Comparison of ENCODE assay signal across 9 mouse cellular contexts in genomic region chr2:181457831-181458230, GRCm38 (mm10). TPM values are rescaled to one million over a fixed set of nuclear protein-coding genes. Genes with fewer than 3 reads are reported as not detected.
DNase-seq lines count a peak whose midpoint lies in the region; ATAC-seq and TF ChIP-seq lines count a peak whose summit lies in the region.
"Had no signal": no experiment of that assay in that cellular context is flagged by ENCODE, and none has a peak within 500 bp of the region (broad histone marks: within the 10 kb centered on the region; RNA-seq: fewer than 3 reads in every experiment).

No protein-coding gene starts in this region.

- no peaks in the 10 kb centered on the region for H3K79me2 ChIP-seq in CH12.LX (replicated peaks; ENCODE audit: control insufficient read depth, extremely low read depth, insufficient read depth, poor library complexity, severe bottlenecking)

- H3K27ac ChIP-seq in CH12.LX (ENCODE audit: insufficient read depth, low read depth), result no peak overlapping the region
- H3K27ac ChIP-seq in embryonic facial prominence, embryonic 15.5 days (replicated peaks), result no peak overlapping the region
- H3K27ac ChIP-seq in kidney, postnatal 0 days, result no peak overlapping the region
- H3K27ac ChIP-seq in midbrain, embryonic 15.5 days, result no peak overlapping the region

- ATAC-seq in embryonic facial prominence, embryonic 15.5 days (ENCODE audit: insufficient number of reproducible peaks, low FRiP score, low TSS enrichment, low read depth), result no peak
- no peak for ATAC-seq in kidney, postnatal 0 days (replicated peaks; ENCODE audit: low FRiP score, low read depth)
- no peak for ATAC-seq in midbrain, embryonic 15.5 days (replicated peaks)

- no peak for TF ChIP-seq EP300 in CH12.LX (IDR thresholded peaks at IDR 0.05; ENCODE audit: low read length)

- peak; percentile 43 to 49 for DNase-seq in cerebellum, postnatal 10 days
- DNase-seq in cerebellum, adult 8-10 months, result no peak
- no peak for DNase-seq in CH12.LX (ENCODE audit: extremely low read depth)
- peak; percentile 45 for DNase-seq in kidney, postnatal 0 days (ENCODE audit: low spot score)
- DNase-seq in layer of hippocampus, postnatal 36 days, result no peak
- no peak for DNase-seq in layer of hippocampus, postnatal 14 days (ENCODE audit: low spot score in 2 of 2)

- 4% methylated on average over 15 of the region's 15 CpGs for WGBS in embryonic facial prominence, embryonic 15.5 days
- 2% methylated on average over 15 of the region's 15 CpGs for WGBS in kidney, postnatal 0 days
- WGBS in midbrain, embryonic 15.5 days, result 1% methylated on average over 15 of the region's 15 CpGs

- in situ Hi-C loops in CH12.LX (cut with MboI; ENCODE audit: low pct_ligation_motif_present, low pct_unique_long_range_greater_than_20kb, low sequenced_read_pairs), result no loop called here

- H3K4me2 ChIP-seq in CH12.LX (ENCODE audit: insufficient read depth, low read depth, poor library complexity, severe bottlenecking), result peak overlapping the region; percentile 58; the same call in 1 of the 2 replicates
- H3K4me2 ChIP-seq in embryonic facial prominence, embryonic 15.5 days (replicated peaks), result peak overlapping the region; percentile 100
- peak overlapping the region; percentile 98 for H3K4me2 ChIP-seq in kidney, postnatal 0 days (ENCODE audit: low read length)
- peak overlapping the region; percentile 94 for H3K4me2 ChIP-seq in midbrain, embryonic 15.5 days

- peaks cover 2 to 43% of the 10 kb centered on the region in 2 experiments; a peak in 3 of 4 replicates for H3K4me1 ChIP-seq in CH12.LX (ENCODE audit: control insufficient read depth in 1 of 2, insufficient read depth in 2 of 2)
- H3K4me1 ChIP-seq in embryonic facial prominence, embryonic 15.5 days, result peaks cover 22% of the 10 kb centered on the region
- peaks cover 14% of the 10 kb centered on the region; the same call in 1 of the 2 replicates for H3K4me1 ChIP-seq in kidney, postnatal 0 days (replicated peaks; ENCODE audit: insufficient read depth, low read length)
- peaks cover 17% of the 10 kb centered on the region for H3K4me1 ChIP-seq in midbrain, embryonic 15.5 days

- H3K9ac ChIP-seq in CH12.LX (ENCODE audit: insufficient read depth, low read depth), result no peak overlapping the region
- no peak overlapping the region for H3K9ac ChIP-seq in embryonic facial prominence, embryonic 15.5 days
- H3K9ac ChIP-seq in kidney, postnatal 0 days (ENCODE audit: low read depth, low read length), result peak overlapping the region; percentile 95; the same call in 1 of the 2 replicates
- H3K9ac ChIP-seq in midbrain, embryonic 15.5 days, result peak overlapping the region; percentile 81; the same call in 1 of the 2 replicates

- dilution Hi-C loops in CH12.LX (cut with MboI; ENCODE audit: extremely low pct_ligation_motif_present, extremely low pct_unique_long_range_greater_than_20kb, low sequenced_read_pairs), result no loop called here

- H3K36me3 ChIP-seq in CH12.LX (replicated peaks in 1 of 2; ENCODE audit: control insufficient read depth in 1 of 2, insufficient read depth in 1 of 2, low read length in 1 of 2), result peaks cover 0 to 2% of the 10 kb centered on the region in 2 experiments
- no peaks in the 10 kb centered on the region for H3K36me3 ChIP-seq in embryonic facial prominence, embryonic 15.5 days
- no peaks in the 10 kb centered on the region for H3K36me3 ChIP-seq in kidney, postnatal 0 days (ENCODE audit: insufficient read depth, low read length)
- H3K36me3 ChIP-seq in midbrain, embryonic 15.5 days (replicated peaks), result no peaks in the 10 kb centered on the region

- H3K4me3 ChIP-seq in CH12.LX (replicated peaks in 1 of 3; ENCODE audit: low read depth in 2 of 3, low read length in 2 of 3, poor library complexity in 1 of 3), result peak overlapping the region; percentile 53 to 90 (median 81)
- H3K4me3 ChIP-seq in embryonic facial prominence, embryonic 15.5 days (replicated peaks), result peak overlapping the region; percentile 80
- H3K4me3 ChIP-seq in kidney, postnatal 0 days (replicated peaks; ENCODE audit: low read depth, low read length), result peak overlapping the region; percentile 98
- H3K4me3 ChIP-seq in midbrain, embryonic 15.5 days, result peak overlapping the region; percentile 87

- TF ChIP-seq RAD21 in CH12.LX (IDR thresholded peaks at IDR 0.05; ENCODE audit: low read depth, low read length), result no peak

- H3K27me3 ChIP-seq in CH12.LX (replicated peaks), result peaks cover 32% of the 10 kb centered on the region
- peaks cover 61% of the 10 kb centered on the region for H3K27me3 ChIP-seq in embryonic facial prominence, embryonic 15.5 days
- H3K27me3 ChIP-seq in kidney, postnatal 0 days (ENCODE audit: insufficient read depth, low read length), result no peaks in the 10 kb centered on the region
- H3K27me3 ChIP-seq in midbrain, embryonic 15.5 days (replicated peaks), result no peaks in the 10 kb centered on the region

- no peak for TF ChIP-seq CTCF in CH12.LX (conservative IDR thresholded peaks at IDR 0.05 in 1 of 2, IDR thresholded peaks at IDR 0.05 in 1 of 2; ENCODE audit: low read depth in 2 of 2, low read length in 2 of 2)
- no peak for TF ChIP-seq CTCF in kidney, postnatal 0 days (IDR thresholded peaks at IDR 0.05; ENCODE audit: low read depth)

- peaks cover 11% of the 10 kb centered on the region for H3K9me3 ChIP-seq in CH12.LX (replicated peaks; ENCODE audit: low read length)
- no peaks in the 10 kb centered on the region for H3K9me3 ChIP-seq in embryonic facial prominence, embryonic 15.5 days (replicated peaks)
- H3K9me3 ChIP-seq in kidney, postnatal 0 days (replicated peaks; ENCODE audit: low read length), result no peaks in the 10 kb centered on the region
- no peaks in the 10 kb centered on the region for H3K9me3 ChIP-seq in midbrain, embryonic 15.5 days

- TF ChIP-seq POLR2A in CH12.LX (IDR thresholded peaks at IDR 0.05; ENCODE audit: low read depth, low read length), result no peak

TF ChIP-seq in CH12.LX, 34 proteins besides CTCF, POLR2A, EP300 and RAD21:
- TF ChIP-seq SMC3 (IDR thresholded peaks at IDR 0.05; ENCODE audit: low read depth, low read length), result no peak
- no peak for TF ChIP-seq PAX5 (IDR thresholded peaks at IDR 0.05; ENCODE audit: low read length)
- TF ChIP-seq TBP (conservative IDR thresholded peaks at IDR 0.05; ENCODE audit: low read depth, low read length), result no peak
- TF ChIP-seq ZC3H11A (IDR thresholded peaks at IDR 0.05; ENCODE audit: low read depth, low read length), result no peak
- no peak for TF ChIP-seq TCF12 (IDR thresholded peaks at IDR 0.05; ENCODE audit: low read depth, low read length)

RNA-seq across cellular contexts. Expression of gene Zbtb46, which starts 1.4 kb away (rescaled TPM):
- total RNA-seq in CH12.LX (2012; rRNA removed) (4.1 and 9.3 TPM in 2 replicates), CH12.LX (2014; rRNA removed) (6.2 and 6.7 TPM in 2 replicates)
- 5.3 and 6.0 TPM in 2 replicates for polyA plus RNA-seq in CH12.LX (2012; ENCODE audit: insufficient read length, low read depth)
- polyA plus RNA-seq in embryonic facial prominence, embryonic 15.5 days (2015; fragmentation: Nextera tagmentation; extraction: Ambion mirVana), result 4.0 and 4.6 TPM in 2 replicates
- polyA plus RNA-seq in kidney, postnatal 0 days (2015; fragmentation: Nextera tagmentation; extraction: Ambion mirVana), result 15.6 and 17.8 TPM in 2 replicates
- polyA plus RNA-seq in midbrain, embryonic 15.5 days (2015; fragmentation: Nextera tagmentation; extraction: Ambion mirVana), result 23.8 and 26.0 TPM in 2 replicates
- total RNA-seq in layer of hippocampus, postnatal 36 days (2021), result 1 to 10 TPM; 5.8 to 6.2 TPM
- 10 to 100 TPM; 11.2 to 14.0 TPM for total RNA-seq in layer of hippocampus, postnatal 14 days (2021)

RNA-seq across cellular contexts. Expression of gene Abhd16b, which starts 35.2 kb away (rescaled TPM):
- total RNA-seq in CH12.LX (2012; rRNA removed) (0.13 TPM in 1 of 2 replicates, not detected in the other), CH12.LX (2014; rRNA removed) (not detected in 2 replicates)
- 0.45 TPM in 1 of 2 replicates, not detected in the other for polyA plus RNA-seq in CH12.LX (2012; ENCODE audit: insufficient read length, low read depth)
- polyA plus RNA-seq in embryonic facial prominence, embryonic 15.5 days (2015; fragmentation: Nextera tagmentation; extraction: Ambion mirVana), result 0.18 and 0.24 TPM in 2 replicates
- polyA plus RNA-seq in kidney, postnatal 0 days (2015; fragmentation: Nextera tagmentation; extraction: Ambion mirVana), result 0.12 and 0.17 TPM in 2 replicates
- polyA plus RNA-seq in midbrain, embryonic 15.5 days (2015; fragmentation: Nextera tagmentation; extraction: Ambion mirVana), result 0.09 and 0.12 TPM in 2 replicates
- not detected for total RNA-seq in layer of hippocampus, postnatal 36 days (2021)
- total RNA-seq in layer of hippocampus, postnatal 14 days (2021), result not detected
- polyA plus RNA-seq: frontal cortex, adult 2 months had no signal

RNA-seq across cellular contexts. Expression of gene Tpd52l2, which starts 39.1 kb away (rescaled TPM):
- 80.7 and 90.4 TPM in 2 replicates for total RNA-seq in CH12.LX (2012; rRNA removed)
- 126 and 127 TPM in 2 replicates for total RNA-seq in CH12.LX (2014; rRNA removed)
- polyA plus RNA-seq in CH12.LX (2012; ENCODE audit: insufficient read length, low read depth), result 92.0 and 92.1 TPM in 2 replicates
- 166 and 173 TPM in 2 replicates for polyA plus RNA-seq in embryonic facial prominence, embryonic 15.5 days (2015; fragmentation: Nextera tagmentation; extraction: Ambion mirVana)
- 140 and 144 TPM in 2 replicates for polyA plus RNA-seq in kidney, postnatal 0 days (2015; fragmentation: Nextera tagmentation; extraction: Ambion mirVana)
- polyA plus RNA-seq in midbrain, embryonic 15.5 days (2015; fragmentation: Nextera tagmentation; extraction: Ambion mirVana), result 117 TPM in 2 replicates
- 10 to 100 TPM; 77.7 to 87.1 TPM for total RNA-seq in layer of hippocampus, postnatal 36 days (2021)
- total RNA-seq in layer of hippocampus, postnatal 14 days (2021), result 10 to 100 TPM; 74.8 to 76.4 TPM

Comparison
In these comparisons a context has a peak if more than half of its experiments do, and no peak if none do; other contexts are left out.
1. DNase-seq: peak in cerebellum, postnatal 10 days (2 of 2) and kidney, postnatal 0 days (single experiment); none in cerebellum, adult 8-10 months (single experiment), CH12.LX (single experiment), layer of hippocampus, postnatal 36 days (0 of 2) and layer of hippocampus, postnatal 14 days (0 of 2).
2. H3K9ac ChIP-seq: peak in kidney, postnatal 0 days (single experiment) and midbrain, embryonic 15.5 days (single experiment); none in CH12.LX (single experiment) and embryonic facial prominence, embryonic 15.5 days (single experiment).
3. Peak in every context shown above with its lines, with median percentiles within 50 percentile points of each other: H3K4me2 ChIP-seq and H3K4me3 ChIP-seq.